Mouse (Mus musculus) left cerebral cortex, adult 2 months (tissue): ENCODE results near the gene Pzp. TPM values are rescaled to one million over a fixed set of nuclear protein-coding genes. Genes with fewer than 3 reads are reported as not detected.
A peak's percentile ranks its signal among the peaks of the same experiment; 100 is the strongest.

Experiments used
- DNase-seq, 2 experiments: peaks; one replicate each; pipeline ENCODE4 v3.0.0; 2021 to 2022; ENCODE audit warnings: low spot score in 2 of 2, mixed read lengths in 1 of 2; ENCODE audit errors: extremely low spot score in 1 of 2
- H3K27ac ChIP-seq: fragments of 200-600 bp; 2 replicates; pipeline ENCODE4 v1.8.1; 2022
- H3K4me3 ChIP-seq: fragments of 200-600 bp; 2 replicates; pipeline ENCODE4 v1.8.1; 2022
- CTCF ChIP-seq: fragments of 200-600 bp; IDR thresholded peaks from 2 replicates; pipeline ENCODE4 v1.8.1; 2022; ENCODE audit warnings: antibody characterized with exemption, mild to moderate bottlenecking, moderate library complexity
- intact Hi-C: fragments of 180-260 bp; cut with DNase I; formaldehyde crosslinking; loops from one replicate; pipeline ENCODE4 v1.15.1; 2025
- total RNA-seq, 2 experiments: library from RNA; stranded (reverse); gene quantifications; 2 replicates each; pipeline ENCODE4 v1.2.3; 2021

Pzp gene
- total RNA-seq, 2 experiments from 2014 or later, result not detected

DNA sequence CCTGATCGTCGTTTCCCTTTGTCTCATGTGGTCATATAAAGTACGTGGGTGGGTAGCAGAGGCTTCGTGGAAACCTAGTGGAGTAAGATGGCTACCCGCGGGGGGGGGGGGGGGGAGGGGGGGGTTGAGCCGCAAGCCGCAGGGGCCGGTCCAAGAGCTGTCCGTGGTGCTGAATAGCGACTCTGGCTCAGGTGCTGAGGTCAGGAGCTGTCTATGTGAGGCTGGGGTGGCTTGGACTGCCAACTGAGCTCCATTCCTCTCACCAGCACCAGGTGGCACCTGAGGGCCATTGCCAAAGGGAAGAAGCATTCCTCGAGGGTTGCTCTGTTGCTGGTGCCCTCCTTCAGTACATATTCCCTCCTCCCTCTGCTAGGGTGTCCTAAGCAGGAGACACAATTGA, 57.1 kb downstream of the Pzp start:
- DNase-seq, result no peak
- intact Hi-C loops, result no loop called here
- TF ChIP-seq CTCF, result peak; percentile 6
- H3K4me3 ChIP-seq, result no peak overlapping the region
- no peak overlapping the region for H3K27ac ChIP-seq

DNA sequence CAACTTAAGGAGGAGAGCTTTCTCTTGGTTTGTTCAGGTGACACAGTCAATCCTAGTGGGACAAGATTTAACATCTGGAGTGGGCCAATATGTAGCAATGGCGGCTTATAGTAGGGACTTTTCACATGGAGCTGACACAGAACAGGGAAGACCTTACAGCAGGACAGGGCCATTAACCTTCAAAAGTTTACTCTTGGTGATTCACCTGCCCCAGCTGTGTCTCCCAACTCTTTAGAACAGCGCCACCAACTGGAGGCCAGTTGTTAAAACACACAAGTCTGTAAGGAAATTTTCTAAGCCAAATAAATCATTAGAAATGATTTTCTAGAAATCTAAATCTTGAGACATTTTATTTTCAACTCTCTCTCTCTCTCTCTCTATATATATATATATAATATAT, 59.2 kb downstream of the Pzp start:
- Histone ChIP-seq H3K27ac (no peak overlapping the region), H3K4me3 (no peak overlapping the region)
- DNase-seq, result no peak
- peak; percentile 33; the same call in 1 of the 2 replicates for TF ChIP-seq CTCF
- intact Hi-C loops, result no loop called here

DNA sequence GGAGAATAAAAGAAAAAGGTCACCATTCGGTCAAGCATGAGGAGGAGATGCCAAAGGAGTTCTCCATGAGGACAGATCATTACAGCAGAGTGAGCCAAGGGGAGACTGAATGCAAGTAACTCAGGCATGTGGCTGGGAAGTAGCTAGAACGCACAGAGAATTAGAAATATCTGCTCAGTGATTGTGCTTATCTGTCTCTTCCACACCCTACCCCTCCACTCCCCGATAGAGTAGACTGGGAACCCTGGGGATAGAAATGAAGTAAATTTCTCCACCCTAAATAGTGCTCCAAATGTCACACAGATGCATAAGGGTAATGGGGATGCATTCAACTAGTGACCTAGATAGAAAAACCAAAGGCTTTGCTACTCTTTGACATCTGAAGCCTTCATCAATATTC, 60.0 kb downstream of the Pzp start:
- no peak for TF ChIP-seq CTCF
- H3K4me3 ChIP-seq, result no peak overlapping the region
- H3K27ac ChIP-seq, result no peak overlapping the region
- DNase-seq, result no peak
- intact Hi-C loops, result no loop called here

DNA sequence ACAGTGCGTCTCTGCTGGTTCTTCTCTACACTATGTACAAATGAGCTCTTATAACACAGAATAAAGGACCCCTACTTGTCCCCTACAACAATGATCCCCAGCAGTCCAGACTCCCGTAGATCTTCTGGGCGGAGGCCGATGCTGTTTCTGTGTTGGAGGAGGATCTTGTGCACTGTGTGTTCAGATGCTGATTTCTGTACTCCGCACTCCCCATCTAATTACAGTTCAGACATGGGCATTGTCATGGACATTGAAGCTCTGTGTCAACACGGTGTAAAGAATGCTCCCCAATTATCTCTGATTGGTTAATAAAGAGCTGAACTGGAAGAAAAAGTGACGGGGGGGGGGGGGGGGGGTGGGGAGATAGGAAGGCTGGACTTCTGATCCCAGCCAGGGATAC, 60.5 kb downstream of the Pzp start:
- Histone ChIP-seq H3K4me3 (no peak overlapping the region), H3K27ac (no peak overlapping the region)
- DNase-seq, result no peak
- TF ChIP-seq CTCF, result no peak
- intact Hi-C loops, result no loop called here

DNA sequence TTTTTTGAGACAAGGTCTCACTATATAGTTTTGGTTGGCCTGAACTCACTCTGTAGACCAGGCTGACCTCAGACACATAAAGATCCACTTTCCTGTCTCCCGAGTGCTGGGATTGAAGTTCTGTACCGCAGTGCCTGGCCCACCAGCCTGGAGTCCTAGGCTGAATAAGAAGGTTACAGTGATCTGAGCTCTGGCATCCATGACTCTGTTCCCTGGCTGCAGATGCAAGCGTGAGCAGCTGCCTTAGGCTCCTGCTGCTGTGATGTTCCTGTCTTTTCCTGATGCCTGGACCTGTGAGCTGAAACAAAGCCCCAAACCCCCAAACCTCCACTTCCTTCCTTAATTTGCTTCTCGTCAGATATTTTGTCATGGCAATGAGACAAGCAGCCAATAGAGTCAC, 61.5 kb downstream of the Pzp start:
- TF ChIP-seq CTCF, result no peak
- DNase-seq, result no peak
- intact Hi-C loops, result no loop called here
- Histone ChIP-seq H3K4me3 (no peak overlapping the region), H3K27ac (no peak overlapping the region)

DNA sequence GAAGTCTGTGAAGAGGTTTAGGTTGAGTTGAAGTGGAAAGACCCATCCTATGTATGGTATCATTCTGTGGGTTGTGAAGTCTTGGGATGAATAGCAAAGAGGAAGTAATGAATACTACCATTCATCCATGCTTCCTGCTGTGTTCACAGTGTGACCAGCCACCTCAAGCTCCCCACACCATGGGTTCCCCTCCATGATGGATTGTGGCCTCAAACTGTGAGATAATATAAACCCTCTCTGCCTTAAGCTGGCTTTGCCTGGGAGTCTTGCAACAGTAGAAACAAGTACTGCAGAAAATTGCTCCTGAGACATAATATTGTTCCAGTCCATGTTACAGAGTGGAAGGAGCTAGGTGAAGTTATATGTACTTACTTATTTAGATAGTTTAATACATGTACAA, 64.9 kb downstream of the Pzp start:
- TF ChIP-seq CTCF, result no peak
- Histone ChIP-seq H3K27ac (no peak overlapping the region), H3K4me3 (no peak overlapping the region)
- intact Hi-C loops, result no loop called here
- no peak for DNase-seq

DNA sequence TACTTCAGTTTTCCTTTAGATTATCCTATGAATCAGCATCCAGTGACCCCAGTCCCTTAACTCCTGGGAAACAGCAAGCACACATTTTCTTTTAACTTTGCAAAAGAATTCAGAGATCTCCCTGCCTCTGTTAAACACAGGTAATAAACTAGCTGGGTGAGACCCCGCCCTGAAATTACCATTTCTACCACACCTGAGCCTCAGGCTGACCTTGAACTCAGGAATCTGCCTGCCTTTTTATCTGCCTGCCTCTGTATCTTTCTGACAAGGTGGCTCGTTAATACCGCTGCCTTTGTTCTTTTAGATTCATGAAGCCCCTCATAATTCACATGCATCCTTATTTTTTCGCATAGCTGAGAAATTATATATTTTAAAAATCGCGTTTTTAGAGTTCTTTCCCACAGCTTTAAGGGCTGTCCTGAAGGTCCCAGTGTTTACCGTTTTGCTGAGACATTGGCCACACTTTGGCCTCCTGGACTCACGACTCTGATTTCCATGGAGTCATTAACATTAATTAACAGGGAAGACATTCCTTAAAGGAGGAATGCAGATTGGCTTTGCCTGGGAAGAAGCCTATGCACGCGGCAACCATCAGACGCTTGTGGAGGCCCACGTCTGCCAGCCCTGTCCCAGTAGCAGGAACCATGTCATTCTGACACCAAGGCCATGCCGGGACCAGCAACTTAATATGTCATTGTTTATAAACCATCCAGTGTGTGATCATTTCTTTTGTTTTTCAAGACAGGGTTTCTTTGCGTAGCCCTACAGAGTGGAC, 65.6 kb downstream of the Pzp start:
- no peak overlapping the region for H3K27ac ChIP-seq
- H3K4me3 ChIP-seq, result no peak overlapping the region
- intact Hi-C loops, result no loop called here
- no peak for DNase-seq
- TF ChIP-seq CTCF, result no peak

DNA sequence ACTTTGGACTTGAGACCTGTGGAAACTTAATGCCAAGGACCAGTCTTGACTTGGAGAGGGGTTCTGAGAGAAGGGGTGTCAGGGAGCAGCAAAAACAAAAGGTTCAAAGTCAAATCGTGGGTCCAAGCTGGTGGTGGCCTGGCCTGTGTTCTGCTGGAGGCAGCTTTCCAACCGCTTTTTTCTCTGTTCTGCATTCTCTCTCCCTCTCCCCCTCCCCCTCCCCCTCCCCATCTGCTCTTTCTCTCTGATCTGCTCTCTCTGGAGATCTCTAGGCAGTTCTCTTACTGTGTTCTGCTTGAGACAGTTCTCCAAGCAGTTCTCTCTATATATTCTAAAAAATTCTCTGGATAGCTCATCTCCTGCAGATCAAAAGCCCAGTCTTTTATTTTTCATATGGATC, 66.2 kb downstream of the Pzp start:
- DNase-seq, result no peak
- no peak overlapping the region for H3K4me3 ChIP-seq
- intact Hi-C loops, result no loop called here
- no peak for TF ChIP-seq CTCF
- no peak overlapping the region for H3K27ac ChIP-seq

DNA sequence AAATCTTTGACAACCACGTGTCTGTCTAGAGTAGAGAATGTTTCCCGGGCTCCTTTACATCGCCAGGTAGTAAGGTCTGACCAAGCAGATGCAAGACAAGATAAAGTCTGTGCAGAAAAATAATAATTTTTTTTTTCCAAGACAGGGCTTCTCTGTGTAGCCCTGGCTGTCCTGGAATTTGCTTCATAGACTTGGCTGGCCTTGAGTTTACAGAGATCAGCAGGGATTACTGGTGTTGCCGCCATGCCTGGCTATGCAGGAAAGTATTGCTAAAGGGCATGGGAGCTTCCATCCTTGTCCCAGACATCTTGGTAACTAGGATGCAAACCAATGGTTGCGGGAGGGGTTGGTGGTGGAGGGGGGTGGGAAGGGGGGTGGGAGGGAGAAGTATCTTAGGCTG, 69.3 kb downstream of the Pzp start:
- no peak overlapping the region for H3K27ac ChIP-seq
- intact Hi-C loops, result no loop called here
- no peak overlapping the region for H3K4me3 ChIP-seq
- no peak for DNase-seq
- TF ChIP-seq CTCF, result no peak

DNA sequence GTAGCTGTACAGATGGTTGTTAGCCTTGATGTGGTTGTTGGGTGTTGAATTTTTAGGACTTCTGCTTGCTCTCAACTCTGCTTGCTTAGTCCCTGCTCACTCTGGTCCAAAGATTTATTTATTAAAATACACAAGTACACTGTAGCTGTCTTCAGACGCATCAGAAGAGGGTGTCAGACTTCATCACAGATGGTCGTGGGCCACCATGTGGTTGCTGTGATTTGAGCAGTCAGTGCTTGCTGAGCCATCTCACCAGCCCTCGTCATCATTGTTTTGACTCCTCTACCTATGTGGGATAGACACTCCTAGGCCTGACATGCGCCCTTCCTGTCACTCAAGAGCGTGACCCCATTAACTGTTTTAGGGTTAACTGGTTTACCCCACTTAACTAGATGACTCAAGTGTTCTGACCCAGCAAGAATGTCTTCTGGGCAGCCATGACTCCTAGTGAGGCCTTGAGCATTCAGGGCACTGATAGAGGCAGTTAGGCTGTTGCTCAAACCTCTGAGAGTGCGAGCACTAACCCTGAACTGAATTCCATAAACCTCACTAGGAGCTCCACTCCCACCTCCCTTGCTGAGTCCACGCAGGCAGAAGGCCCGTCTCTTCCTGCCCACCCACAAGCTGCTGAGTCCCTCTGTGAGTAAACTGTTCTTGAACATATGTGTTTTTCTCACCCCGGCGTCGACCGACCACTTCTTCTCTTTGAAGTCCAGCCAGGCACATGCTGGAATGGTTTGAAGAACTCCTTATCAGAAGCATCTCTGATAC, 70.5 kb downstream of the Pzp start:
- Histone ChIP-seq H3K27ac (no peak overlapping the region), H3K4me3 (no peak overlapping the region)
- intact Hi-C loops, result no loop called here
- TF ChIP-seq CTCF, result no peak
- DNase-seq, result no peak

DNA sequence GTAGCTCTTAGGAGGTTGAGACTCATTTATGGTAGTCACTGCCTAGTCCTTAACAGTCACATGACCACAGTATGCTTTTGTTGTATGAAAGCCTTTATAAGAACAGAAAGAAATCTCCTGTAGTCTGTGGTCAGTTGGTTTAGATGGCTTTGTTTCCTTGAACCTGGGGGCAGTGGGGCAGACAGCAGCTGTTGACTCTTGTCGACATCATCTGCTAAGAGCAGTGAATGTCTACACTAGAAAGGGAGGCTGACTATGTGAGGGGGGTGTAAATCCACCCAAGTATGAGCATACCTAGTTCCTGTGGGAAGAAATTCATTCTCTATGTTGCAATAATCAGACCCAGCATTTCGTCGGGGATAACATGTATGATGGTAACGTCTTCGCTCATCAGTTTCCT, 79.5 kb downstream of the Pzp start:
- Histone ChIP-seq H3K27ac (no peak overlapping the region), H3K4me3 (no peak overlapping the region)
- DNase-seq, result no peak
- intact Hi-C loops, result loop anchor here (10.0 kb wide), 1 partner anchor 178 kb away; the partner anchor contains the start of gene Klrb1a
- no peak for TF ChIP-seq CTCF

DNA sequence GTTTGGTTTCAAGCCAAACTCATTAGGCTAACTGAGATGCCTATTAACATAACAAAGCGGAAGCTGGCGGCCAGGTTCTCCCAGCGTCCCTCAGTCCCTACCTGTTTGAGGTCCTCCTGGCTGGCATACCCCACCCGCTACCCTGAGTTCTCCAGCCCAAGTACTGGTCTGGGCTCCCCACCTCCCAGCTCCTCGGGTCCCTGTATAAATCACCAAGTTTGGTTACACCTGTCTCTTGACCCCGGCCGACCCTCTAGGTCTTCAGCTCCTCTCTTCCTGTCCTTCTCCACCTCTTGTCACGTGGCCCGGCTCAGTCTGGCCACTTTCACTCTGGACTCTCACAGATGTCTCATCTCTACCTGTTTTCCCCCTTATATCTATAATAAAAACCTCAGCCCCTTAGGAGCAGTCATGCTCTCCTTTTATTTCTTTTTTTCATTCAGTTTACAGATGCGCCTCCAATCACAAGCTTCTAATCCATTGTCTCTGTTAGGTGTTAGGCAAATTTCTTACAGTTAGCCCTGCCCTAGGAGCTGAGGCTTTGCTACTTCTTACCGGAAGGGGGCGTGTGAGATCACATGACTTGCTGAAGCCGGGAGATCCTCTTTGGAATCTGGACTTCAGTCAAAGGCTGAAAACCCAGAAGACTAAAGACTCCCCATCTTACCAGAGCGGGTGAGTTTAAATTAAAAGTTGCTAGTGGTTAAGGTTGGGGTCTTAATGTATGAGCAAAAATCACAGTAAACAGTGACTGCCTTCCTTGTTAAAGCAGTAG, 80.6 kb downstream of the Pzp start:
- Histone ChIP-seq H3K27ac (no peak overlapping the region), H3K4me3 (no peak overlapping the region)
- TF ChIP-seq CTCF, result peak; percentile 81
- DNase-seq, result peak in 1 of 2 experiments; percentile 56
- intact Hi-C loops, result loop anchor here (1.0 to 10.0 kb wide), 2 partner anchors 33 to 179 kb away; partner anchors contain the start of gene Klrb1a
